Mouse (Mus musculus) frontal cortex, adult 2 months (tissue): ENCODE measurements around the gene Kcnk3. TPM values are rescaled to one million over a fixed set of nuclear protein-coding genes. Genes with fewer than 3 reads are reported as not detected.

Source experiments
- DNase-seq, 2 experiments: peaks; one replicate each; pipeline ENCODE4 v3.0.0; 2022; ENCODE audit warnings: low spot score in 1 of 2; ENCODE audit errors: extremely low spot score in 1 of 2
- polyA plus RNA-seq: library from polyadenylated mRNA; depleted of rRNA; stranded (reverse); fragments of >200 nt; gene quantifications from 2 replicates; pipeline ENCODE4 v1.2.3, GENCODE M21; 2012; rRNA removed

Kcnk3 gene
- polyA plus RNA-seq, 1 experiment = 18.0 TPM

DNA sequence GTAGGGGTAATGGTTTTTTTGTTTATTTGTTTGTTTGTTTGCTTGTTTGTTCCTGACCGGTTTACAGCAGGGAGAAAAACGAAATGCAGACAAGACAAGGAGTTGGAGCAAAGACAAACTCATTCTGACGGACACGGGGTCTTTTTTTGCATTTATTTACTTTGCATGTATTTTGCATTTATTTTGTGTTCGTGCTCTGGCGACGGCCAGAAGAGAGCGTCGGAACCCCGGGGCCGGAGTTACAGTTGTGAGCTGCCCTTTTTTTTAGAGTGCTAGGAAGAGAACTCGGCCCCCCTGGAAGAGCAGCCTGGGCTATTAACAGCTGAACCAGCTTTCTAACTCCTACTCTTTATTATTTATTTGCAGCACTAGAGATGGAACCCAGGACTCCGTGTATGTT is 79.2 kb downstream of the Kcnk3 start:
- DNase-seq = no peak

DNA sequence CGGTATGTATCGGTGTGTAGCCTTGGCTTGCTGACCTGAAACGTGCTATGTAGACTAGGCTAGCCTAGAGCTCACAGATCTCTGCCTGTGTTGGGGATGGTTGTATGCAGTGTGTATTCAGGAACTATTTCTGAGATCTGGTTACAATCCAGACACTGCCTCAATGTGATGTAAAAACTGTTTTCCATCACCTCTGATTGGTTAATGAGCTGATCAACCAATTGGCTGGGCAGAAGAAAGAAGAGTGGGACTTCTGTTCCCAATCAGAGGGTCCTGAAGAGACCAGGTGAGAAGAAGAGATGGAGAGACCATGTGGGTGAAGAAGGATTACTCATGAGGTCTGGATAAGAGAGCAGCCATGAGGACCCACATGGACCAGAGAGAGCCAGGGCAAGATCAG is 79.7 kb downstream of the Kcnk3 start:
- DNase-seq = no peak

- no peak for DNase-seq
Observed at GRCm38 (mm10) chr5:30668637-30669495, 80.9 kb downstream of the Kcnk3 start.

GRCm38 (mm10) chr5:30669496-30669830 is 81.5 kb downstream of the Kcnk3 start:
- DNase-seq = no peak

DNA sequence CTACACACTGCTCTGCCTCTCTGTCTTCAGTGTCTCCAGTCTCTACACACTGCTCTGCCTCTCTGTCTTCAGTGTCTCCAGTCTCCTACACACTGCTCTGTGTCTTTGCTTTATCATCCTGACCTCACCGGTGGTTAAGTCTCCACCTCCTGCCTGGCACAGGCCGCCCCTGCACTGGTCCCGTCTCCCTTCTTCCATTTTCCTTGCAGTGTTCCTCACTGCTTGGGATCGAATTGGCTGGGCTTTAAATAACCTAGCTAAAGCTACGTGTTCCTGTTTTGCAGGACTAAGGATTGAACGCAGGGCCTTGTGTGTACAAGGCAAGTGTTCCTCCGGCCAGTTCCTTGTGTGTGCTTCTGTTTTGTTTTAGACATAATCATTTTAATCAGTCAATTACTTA is 82.1 kb downstream of the Kcnk3 start:
- no peak for DNase-seq

- no peak for DNase-seq
Observed at GRCm38 (mm10) chr5:30674001-30674400, 86.0 kb downstream of the Kcnk3 start.

Other genes with a start within 250 kb of the Kcnk3 start
- gene Otof, start 126.2 kb upstream of the Kcnk3 start, polyA plus RNA-seq = 12.0 and 12.6 TPM in 2 replicates
- not detected in 2 replicates for gene 1700001C02Rik, start 122.1 kb upstream of the Kcnk3 start, polyA plus RNA-seq
- not detected in 2 replicates for gene Cib4, start 42.3 kb upstream of the Kcnk3 start, polyA plus RNA-seq
- gene Slc35f6, start 59.8 kb downstream of the Kcnk3 start, polyA plus RNA-seq = 56.5 and 56.9 TPM in 2 replicates
- gene Cenpa, start 78.6 kb downstream of the Kcnk3 start, polyA plus RNA-seq = 3.5 and 4.3 TPM in 2 replicates
- gene Dpysl5, start 123.4 kb downstream of the Kcnk3 start, polyA plus RNA-seq = 39.6 and 40.3 TPM in 2 replicates
- gene Mapre3, start 226.5 kb downstream of the Kcnk3 start, polyA plus RNA-seq = 301 and 309 TPM in 2 replicates